Mouse (Mus musculus): ENCODE measurements around the gene Lin37. TPM values are rescaled to one million over a fixed set of nuclear protein-coding genes. Genes with fewer than 3 reads are reported as not detected.

Gene Lin37
- total RNA-seq, 4 experiments from 2014 or later = 8.1 to 12.4 (median 11.0) TPM

- peak; percentile 42 to 46 for DNase-seq (ENCODE audit: low spot score in 2 of 2)
Observed at GRCm38 (mm10) chr7:30587842-30588667, 28.4 kb upstream of the Lin37 start.

- DNase-seq (ENCODE audit: low spot score in 2 of 2) = no peak
Observed at GRCm38 (mm10) chr7:30586455-30587020, 26.9 kb upstream of the Lin37 start.

GRCm38 (mm10) chr7:30585170-30585569 is 25.5 kb upstream of the Lin37 start:
- DNase-seq (ENCODE audit: low spot score in 2 of 2) = no peak

DNA sequence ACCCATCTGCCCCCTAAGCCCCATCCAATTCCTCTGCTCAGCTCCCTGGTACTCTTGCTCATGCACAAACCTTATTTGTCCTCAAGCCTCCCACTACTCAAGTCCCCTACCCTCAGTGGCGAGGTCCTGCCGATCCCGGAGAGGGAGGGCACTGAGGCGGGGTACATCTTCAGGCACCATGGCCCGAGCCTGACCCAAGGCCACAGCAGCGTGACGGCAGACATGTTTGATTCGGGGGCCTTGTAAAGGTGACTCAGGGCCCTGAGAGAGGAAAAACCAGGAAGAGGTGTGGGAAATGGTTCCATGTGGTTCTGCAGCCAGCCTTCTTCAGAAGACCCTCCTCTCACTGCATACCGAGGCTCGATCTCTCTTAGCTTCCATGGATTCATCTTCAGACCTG is 24.7 kb upstream of the Lin37 start:
- no peak for DNase-seq (ENCODE audit: low spot score in 2 of 2)

- DNase-seq (ENCODE audit: low spot score in 2 of 2) = peak in 1 of 2 experiments; percentile 1
Observed at GRCm38 (mm10) chr7:30581547-30581946, 21.9 kb upstream of the Lin37 start.

DNA sequence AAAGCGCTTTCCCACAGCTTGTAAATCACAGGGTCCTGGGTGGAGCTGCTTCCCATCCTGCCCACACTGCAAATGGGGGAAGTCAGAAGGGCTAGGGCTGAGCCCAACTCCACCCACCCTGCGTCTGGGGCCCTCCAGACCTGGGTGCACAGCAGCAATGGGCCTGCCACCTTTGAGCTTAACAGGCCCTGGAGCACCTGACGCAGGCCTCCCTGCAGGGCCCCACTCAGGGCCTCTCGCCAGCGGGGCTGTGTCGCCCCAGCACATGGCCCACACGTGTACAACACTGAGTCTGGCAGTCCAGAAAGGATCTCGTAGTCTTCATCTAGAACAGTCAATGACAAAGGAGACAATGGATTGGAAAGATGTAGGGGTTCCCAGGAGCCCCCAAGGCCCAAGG is 20.3 kb upstream of the Lin37 start:
- DNase-seq (ENCODE audit: low spot score in 2 of 2) = no peak

- peak; percentile 86 to 89 for DNase-seq (ENCODE audit: low spot score in 2 of 2)
Observed at GRCm38 (mm10) chr7:30572969-30573368, 13.3 kb upstream of the Lin37 start.

DNA sequence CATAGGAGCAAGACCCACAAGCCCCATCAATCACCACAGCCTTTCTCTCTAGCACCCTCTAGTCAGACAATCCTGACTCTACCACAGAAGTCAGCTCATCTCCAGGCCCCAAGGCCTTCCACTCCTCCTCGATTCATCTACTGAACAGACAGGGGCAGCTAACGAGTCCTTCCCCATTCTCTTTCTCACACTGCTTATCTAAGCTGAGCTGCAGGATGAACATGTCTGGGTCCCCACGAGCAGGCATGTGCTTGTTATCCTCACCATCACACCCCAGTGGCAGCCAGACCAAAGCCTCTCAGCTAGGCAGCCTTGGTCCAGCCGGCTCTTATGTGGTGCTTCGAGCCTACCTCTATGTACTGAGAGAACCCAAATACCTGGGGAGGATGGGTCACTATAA is 12.8 kb upstream of the Lin37 start:
- DNase-seq (ENCODE audit: low spot score in 2 of 2) = no peak

DNA sequence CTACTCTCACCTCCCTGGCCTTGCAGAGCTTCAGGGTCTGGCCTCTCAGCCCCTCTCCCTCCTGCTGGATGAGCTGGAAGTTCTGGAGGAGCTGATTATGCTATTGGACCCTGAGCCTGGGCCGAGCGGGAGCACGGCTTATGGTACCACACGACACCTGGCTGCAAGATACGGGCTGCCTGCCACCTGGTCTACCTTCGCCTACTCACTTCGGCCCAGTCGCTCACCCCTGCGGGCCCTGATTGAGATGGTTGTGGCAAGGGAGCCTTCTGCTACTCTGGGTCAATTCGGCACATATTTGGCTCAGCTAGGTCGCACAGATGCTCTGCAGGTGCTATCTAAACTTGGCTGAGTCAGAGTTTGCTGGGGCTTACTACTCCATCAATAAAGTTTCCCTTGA is 7.9 kb upstream of the Lin37 start:
- DNase-seq (ENCODE audit: low spot score in 2 of 2) = no peak

GRCm38 (mm10) chr7:30566033-30566432 is 6.4 kb upstream of the Lin37 start:
- no peak for DNase-seq (ENCODE audit: low spot score in 2 of 2)

GRCm38 (mm10) chr7:30564970-30565571 is 5.4 kb upstream of the Lin37 start, which contains the start of gene Igflr1:
TSS of gene Igflr1 (plus strand) at chr7:30565427.
- DNase-seq (ENCODE audit: low spot score in 2 of 2) = no peak

DNA sequence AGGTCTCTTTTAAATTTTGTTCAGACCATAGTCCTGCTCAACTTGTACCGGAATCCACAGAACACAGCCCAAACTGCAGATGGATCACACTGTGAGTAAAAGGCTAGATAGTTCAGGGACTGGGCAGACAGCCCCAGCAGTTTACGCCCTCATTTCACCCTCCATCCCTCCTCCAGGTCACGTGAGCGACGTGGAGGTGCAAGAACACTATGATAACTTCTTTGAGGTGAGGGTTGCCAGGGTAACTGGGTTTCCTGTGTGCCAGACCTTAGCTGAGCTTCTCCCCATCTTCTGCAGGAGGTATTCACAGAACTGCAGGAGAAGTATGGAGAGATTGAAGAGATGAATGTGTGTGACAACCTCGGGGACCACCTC is 4.3 kb upstream of the Lin37 start:
- no peak for DNase-seq (ENCODE audit: low spot score in 2 of 2)

GRCm38 (mm10) chr7:30563117-30563905 is 3.7 kb upstream of the Lin37 start, which contains the start of the genes U2af1l4, Gm49396 and Psenen:
TSS of gene U2af1l4 (plus strand) at chr7:30563301.
TSS of gene Gm49396 (plus strand) at chr7:30563344.
TSS of gene Psenen (minus strand) at chr7:30563627.
- peak; percentile 89 to 95 for DNase-seq (ENCODE audit: low spot score in 2 of 2)

DNA sequence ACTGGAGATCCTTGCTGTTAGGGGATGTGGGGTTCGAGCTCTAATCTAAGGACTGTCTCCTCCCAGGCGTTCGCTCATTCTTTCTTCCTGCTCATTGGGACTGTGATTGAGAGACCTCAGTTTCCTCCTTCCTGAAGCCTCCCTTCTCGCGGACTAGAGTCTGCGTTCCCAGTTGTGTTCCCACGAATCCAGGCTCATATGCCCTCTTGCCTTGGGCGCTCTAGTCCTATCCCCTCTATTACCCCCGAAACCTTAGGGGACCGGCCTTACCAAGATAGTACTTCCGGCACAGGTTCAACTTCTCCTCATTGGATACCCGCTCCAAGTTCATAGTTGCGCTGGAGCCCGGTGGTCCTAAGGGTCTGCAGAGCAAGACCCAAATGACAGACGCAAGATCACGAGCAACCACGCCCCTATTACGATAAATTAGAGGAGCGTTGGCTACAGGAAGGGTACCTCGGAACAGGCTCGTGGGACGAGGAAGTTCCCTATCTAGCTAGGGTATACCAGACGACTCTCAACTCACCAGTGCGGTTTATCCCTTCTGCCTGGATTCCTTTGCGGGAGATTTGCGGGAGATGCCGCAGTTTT is 3.0 kb upstream of the Lin37 start:
- no peak for DNase-seq (ENCODE audit: low spot score in 2 of 2)

DNA sequence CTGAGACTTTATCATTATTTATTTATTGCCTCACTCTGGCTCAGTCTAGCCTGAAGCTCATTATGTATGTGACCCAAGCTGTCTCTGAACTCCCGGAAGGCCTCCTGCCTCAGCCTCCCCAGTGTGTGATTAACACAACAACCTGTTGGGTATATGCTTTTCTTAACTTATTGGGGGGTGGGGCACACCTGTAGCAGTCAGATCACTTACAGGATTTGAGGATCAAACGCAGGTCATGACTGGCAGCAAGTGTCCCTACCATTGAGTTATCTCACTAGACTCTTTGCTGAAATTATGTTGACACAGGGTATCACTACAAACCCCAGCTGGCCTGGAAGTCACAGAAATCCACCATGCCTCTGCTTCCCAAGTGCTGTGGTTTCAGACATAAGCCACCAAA is 658 bp upstream of the Lin37 start:
- DNase-seq (ENCODE audit: low spot score in 2 of 2) = no peak

- DNase-seq (ENCODE audit: low spot score in 2 of 2) = no peak
Observed at GRCm38 (mm10) chr7:30558656-30559442, 789 bp downstream of the Lin37 start.

DNA sequence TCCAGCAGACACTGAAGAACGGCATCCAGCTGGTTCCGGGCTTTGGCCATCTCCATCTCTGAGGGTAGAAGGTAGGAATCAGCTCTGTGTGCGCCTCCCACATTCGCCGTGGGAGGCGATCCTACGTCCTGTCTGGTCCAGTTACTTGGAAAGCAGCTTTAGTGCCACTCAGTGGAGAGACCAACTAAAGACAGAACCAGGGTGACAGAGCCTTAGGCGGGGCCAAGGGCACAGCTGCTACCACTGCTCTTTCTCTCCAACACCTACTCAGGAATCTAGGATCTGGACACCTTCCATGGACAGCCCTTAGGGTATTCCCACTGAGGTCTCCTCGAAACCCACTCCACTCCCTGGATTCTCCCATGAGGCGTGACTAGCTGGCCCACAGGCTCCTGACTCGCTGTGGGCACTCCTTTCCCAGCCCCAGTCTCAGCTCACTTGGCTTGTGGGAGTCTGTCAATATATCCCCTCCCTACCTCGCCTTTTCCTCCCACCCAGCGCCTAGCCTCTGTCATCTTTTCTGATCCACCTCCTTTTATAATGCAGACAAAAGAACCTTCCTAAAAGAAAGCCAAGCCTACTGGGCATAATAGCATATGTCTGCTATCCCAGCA is 1.6 kb downstream of the Lin37 start:
- DNase-seq (ENCODE audit: low spot score in 2 of 2) = no peak

GRCm38 (mm10) chr7:30556894-30557536 is 2.6 kb downstream of the Lin37 start:
- no peak for DNase-seq (ENCODE audit: low spot score in 2 of 2)

GRCm38 (mm10) chr7:30553810-30554584 is 5.6 kb downstream of the Lin37 start:
- no peak for DNase-seq (ENCODE audit: low spot score in 2 of 2)
